Mouse (Mus musculus): ENCODE measurements at regions not wholly inside any gene's neighbourhood (a gene's known extent, or its start where the extent isn't known, plus 50 kb on each side); places are given as distances from the start of the nearest gene placed in this dataset.

- no peak for DNase-seq (ENCODE audit: low read depth, low spot score)
Observed at GRCm38 (mm10) chr9:98091105-98091504, 58.1 kb upstream of the Clstn2 start.

- DNase-seq (ENCODE audit: low read depth, low spot score): no peak
Observed at GRCm38 (mm10) chr9:98095064-98095790, 62.2 kb upstream of the Clstn2 start.

- no peak for DNase-seq (ENCODE audit: low read depth, low spot score)
Observed at GRCm38 (mm10) chr9:98123390-98123789, 90.4 kb upstream of the Clstn2 start.

GRCm38 (mm10) chr9:98129596-98129995 lies 96.6 kb upstream of the Clstn2 start:
- DNase-seq (ENCODE audit: low read depth, low spot score): no peak

GRCm38 (mm10) chr9:98130849-98131248 lies 97.9 kb upstream of the Clstn2 start:
- no peak for DNase-seq (ENCODE audit: low read depth, low spot score)

GRCm38 (mm10) chr9:98140546-98140945 lies 107.6 kb upstream of the Clstn2 start:
- no peak for DNase-seq (ENCODE audit: low read depth, low spot score)

GRCm38 (mm10) chr9:98142121-98142520 lies 109.1 kb upstream of the Clstn2 start:
- DNase-seq (ENCODE audit: low read depth, low spot score): no peak

GRCm38 (mm10) chr9:98146901-98147300 lies 113.9 kb upstream of the Clstn2 start:
- no peak for DNase-seq (ENCODE audit: low read depth, low spot score)

- DNase-seq (ENCODE audit: low read depth, low spot score): no peak
Observed at GRCm38 (mm10) chr9:98158421-98158820, 125.4 kb upstream of the Clstn2 start.

GRCm38 (mm10) chr9:98164489-98164888 lies 122.7 kb upstream of the Nmnat3 start:
- DNase-seq (ENCODE audit: low read depth, low spot score): no peak

- DNase-seq (ENCODE audit: low read depth, low spot score): no peak
Observed at GRCm38 (mm10) chr9:98174056-98174455, 113.2 kb upstream of the Nmnat3 start.

GRCm38 (mm10) chr9:98176701-98177380 lies 110.4 kb upstream of the Nmnat3 start:
- no peak for DNase-seq (ENCODE audit: low read depth, low spot score)

GRCm38 (mm10) chr9:98180766-98181165 lies 106.5 kb upstream of the Nmnat3 start:
- no peak for DNase-seq (ENCODE audit: low read depth, low spot score)

- no peak for DNase-seq (ENCODE audit: low read depth, low spot score)
Observed at GRCm38 (mm10) chr9:98186757-98187300, 100.4 kb upstream of the Nmnat3 start.

- no peak for DNase-seq (ENCODE audit: low read depth, low spot score)
Observed at GRCm38 (mm10) chr9:98194356-98194755, 92.9 kb upstream of the Nmnat3 start.

- DNase-seq (ENCODE audit: low read depth, low spot score): no peak
Observed at GRCm38 (mm10) chr9:98218824-98219223, 68.4 kb upstream of the Nmnat3 start.

GRCm38 (mm10) chr9:98220367-98220766 lies 66.9 kb upstream of the Nmnat3 start:
- DNase-seq (ENCODE audit: low read depth, low spot score): no peak

GRCm38 (mm10) chr9:98221766-98222165 lies 65.5 kb upstream of the Nmnat3 start:
- no peak for DNase-seq (ENCODE audit: low read depth, low spot score)

- DNase-seq (ENCODE audit: low read depth, low spot score): no peak
Observed at GRCm38 (mm10) chr9:98228226-98228625, 59.0 kb upstream of the Nmnat3 start.

- no peak for DNase-seq (ENCODE audit: low read depth, low spot score)
Observed at GRCm38 (mm10) chr9:98228907-98229306, 58.3 kb upstream of the Nmnat3 start.

- DNase-seq (ENCODE audit: low read depth, low spot score): peak; percentile 67
Observed at GRCm38 (mm10) chr9:98234731-98235130, 52.5 kb upstream of the Nmnat3 start.
